Mouse (Mus musculus) cortical plate, adult 2 months (tissue): ENCODE results near the gene Ercc4.

Experiments
- CTCF ChIP-seq: fragments of 200-500 bp; IDR thresholded peaks from 2 replicates; pipeline ENCODE4 v1.5.1; 2011; ENCODE audit warnings: mild to moderate bottlenecking, control low read depth, low read length; ENCODE audit not compliant: insufficient read depth; ENCODE audit errors: extremely low read depth
- POLR2A ChIP-seq: fragments of 200-500 bp; IDR thresholded peaks from 2 replicates; pipeline ENCODE4 v1.6.1; 2011; ENCODE audit warnings: mild to moderate bottlenecking, low read length, control low read depth; ENCODE audit not compliant: insufficient read depth; ENCODE audit errors: extremely low read depth

- TF ChIP-seq POLR2A (no peak), CTCF (no peak)
These were observed 35.4 kb downstream of the Ercc4 start for GRCm38 (mm10) chr16:13144682-13145410.
